Mouse (Mus musculus): ENCODE measurements around the gene Igsf8.

GRCm38 (mm10) chr1:172277172-172277571 is 15.7 kb downstream of the Igsf8 start:
- no peak for TF ChIP-seq CTCF (IDR thresholded peaks at IDR 0.05; ENCODE audit: extremely low read depth, insufficient read length, insufficient replicate concordance, low read depth, low read length)
- TF ChIP-seq POLR2A (IDR thresholded peaks at IDR 0.05; ENCODE audit: low read depth, low read length), result no peak
